Mouse (Mus musculus): ENCODE data around the gene Nanp.

The Nanp gene

GRCm38 (mm10) chr2:150997618-150998017, 41.6 kb downstream of the Nanp start:
- no peak for DNase-seq (ENCODE audit: low read depth)

- DNase-seq (ENCODE audit: low read depth) = no peak
Measured at GRCm38 (mm10) chr2:150995324-150995723, 43.9 kb downstream of the Nanp start.

- DNase-seq (ENCODE audit: low read depth) = no peak
Measured at GRCm38 (mm10) chr2:150991050-150991449, 48.1 kb downstream of the Nanp start.

- no peak for DNase-seq (ENCODE audit: low read depth)
Measured at GRCm38 (mm10) chr2:150990506-150990905, 48.7 kb downstream of the Nanp start.

GRCm38 (mm10) chr2:150985359-150985758, 53.8 kb downstream of the Nanp start:
- no peak for DNase-seq (ENCODE audit: low read depth)

GRCm38 (mm10) chr2:150982051-150982450, 57.1 kb downstream of the Nanp start:
- DNase-seq (ENCODE audit: low read depth) = no peak

GRCm38 (mm10) chr2:150981524-150981923, 57.7 kb downstream of the Nanp start:
- DNase-seq (ENCODE audit: low read depth) = no peak

- DNase-seq (ENCODE audit: low read depth) = no peak
Measured at GRCm38 (mm10) chr2:150979861-150980620, 59.2 kb downstream of the Nanp start.

All from naive thymus-derived CD4-positive, alpha-beta T cell, adult 2 months (primary cell).